Mouse (Mus musculus) intestine, postnatal 0 days (tissue): ENCODE data around the gene Wwp2. TPM values are rescaled to one million over a fixed set of nuclear protein-coding genes. Genes with fewer than 3 reads are reported as not detected.
A peak's percentile ranks its signal among the peaks of the same experiment; 100 is the strongest.

Experiments used
- ATAC-seq: fragments of 200-750 bp; cut with Nextera tagmentation; 2 replicates; pipeline ENCODE4 v1.8.0; 2017; ENCODE audit warnings: mild to moderate bottlenecking, moderate TSS enrichment, moderate library complexity
- H3K27ac ChIP-seq: fragments of 300-500 bp; sonication (generic); 2 replicates; pipeline ENCODE4 v1.5.1; 2014; ENCODE audit warnings: mild to moderate bottlenecking, low read depth, low read length, moderate library complexity
- H3K27me3 ChIP-seq: fragments of 300-500 bp; sonication (generic); replicated peaks from 2 replicates; pipeline ENCODE4 v1.6.1; 2014; ENCODE audit warnings: low read length, mixed read lengths; ENCODE audit not compliant: control insufficient read depth, insufficient read depth
- H3K36me3 ChIP-seq: fragments of 300-500 bp; sonication (generic); 2 replicates; pipeline ENCODE4 v1.6.1; 2014; ENCODE audit warnings: mild to moderate bottlenecking, moderate library complexity; ENCODE audit not compliant: control insufficient read depth, insufficient read depth
- H3K4me1 ChIP-seq: fragments of 300-500 bp; sonication (generic); replicated peaks from 2 replicates; pipeline ENCODE4 v1.6.1; 2014; ENCODE audit warnings: antibody characterized with exemption, low read length, mixed read lengths; ENCODE audit not compliant: control insufficient read depth, insufficient read depth
- H3K4me2 ChIP-seq: fragments of 300-500 bp; sonication (generic); replicated peaks from 2 replicates; pipeline ENCODE4 v1.6.1; 2014; ENCODE audit warnings: low read depth, mild to moderate bottlenecking, moderate library complexity
- H3K4me3 ChIP-seq: fragments of 300-500 bp; sonication (generic); 2 replicates; pipeline ENCODE4 v1.5.1; 2014; ENCODE audit warnings: low read depth, low read length
- H3K9ac ChIP-seq: fragments of 300-500 bp; sonication (generic); 2 replicates; pipeline ENCODE4 v1.6.1; 2014; ENCODE audit warnings: mild to moderate bottlenecking, low read depth, low read length
- H3K9me3 ChIP-seq: fragments of 300-500 bp; sonication (generic); 2 replicates; pipeline ENCODE4 v1.6.1; 2016; ENCODE audit warnings: mixed run types; ENCODE audit not compliant: control insufficient read depth
- CTCF ChIP-seq: sonication (generic); IDR thresholded peaks from 2 replicates; pipeline ENCODE4 v1.5.1; 2016; ENCODE audit warnings: low read depth, mild to moderate bottlenecking, control low read depth, antibody characterized with exemption, moderate library complexity
- WGBS: fragments of 180-500 bp; shearing (Covaris S2); extraction: QIAGEN DNeasy Blood & Tissue Kit; methylation state at CpG from one replicate; pipeline ENCODE4 v1.1.7; 2014; 5-methylcytosine and 5-hydroxymethylcytosine counted together
- polyA plus RNA-seq: library from polyadenylated mRNA; unstranded; fragments of >200 nt; fragmentation: Nextera tagmentation; extraction: Ambion mirVana; gene quantifications from 2 replicates; pipeline ENCODE4 v1.2.1, GENCODE M21; 2015

The Wwp2 gene
- polyA plus RNA-seq, 1 experiment from 2014 or later, result 37.4 TPM

- Histone ChIP-seq H3K4me2 (peak within 1 kb of the TSS; percentile 83), H3K9me3 (no peaks in the 10 kb centered on the region), H3K36me3 (peaks cover 22% of the 10 kb centered on the region), H3K9ac (peak within 1 kb of the TSS; percentile 70), H3K4me3 (peak within 1 kb of the TSS; percentile 63), H3K27ac (peak within 1 kb of the TSS; percentile 51), H3K4me1 (no peaks in the 10 kb centered on the region), H3K27me3 (no peaks in the 10 kb centered on the region)
- ATAC-seq, result peak; percentile 95
- TF ChIP-seq CTCF, result peak; percentile 99
- under 1% methylated on average over 50 of the region's 50 CpGs for WGBS
These were observed 11.5 kb upstream of the Wwp2 start, which contains the start of gene Nob1 for GRCm38 (mm10) chr8:107424597-107425229. Nob1 (minus strand) TSS chr8:107425051.

GRCm38 (mm10) chr8:107425230-107425597 lies 11.0 kb upstream of the Wwp2 start:
- Histone ChIP-seq H3K4me3 (no peak overlapping the region), H3K4me1 (no peaks in the 10 kb centered on the region), H3K27me3 (no peaks in the 10 kb centered on the region), H3K9me3 (no peaks in the 10 kb centered on the region), H3K36me3 (peaks cover 17% of the 10 kb centered on the region; the same call in 1 of the 2 replicates), H3K4me2 (peak overlapping the region; percentile 83), H3K9ac (no peak overlapping the region), H3K27ac (no peak overlapping the region)
- no peak for ATAC-seq
- 41% methylated on average over 8 of the region's 8 CpGs for WGBS
- no peak for TF ChIP-seq CTCF

- no peak for TF ChIP-seq CTCF
- ATAC-seq, result no peak
- H3K9ac ChIP-seq, result no peak overlapping the region
- WGBS, result 71% methylated on average over 8 of the region's 8 CpGs
- no peak overlapping the region for H3K4me2 ChIP-seq
- H3K27ac ChIP-seq, result no peak overlapping the region
- no peaks in the 10 kb centered on the region for H3K9me3 ChIP-seq
- no peaks in the 10 kb centered on the region for H3K36me3 ChIP-seq
- 0 out of 2 replicates have a peak, but pooled peaks cover 4% of the 10 kb centered on the region for H3K4me1 ChIP-seq
- no peak overlapping the region for H3K4me3 ChIP-seq
- H3K27me3 ChIP-seq, result no peaks in the 10 kb centered on the region
These were observed 5.3 kb upstream of the Wwp2 start for GRCm38 (mm10) chr8:107430821-107431220.

- Histone ChIP-seq H3K9me3 (no peaks in the 10 kb centered on the region), H3K9ac (peak overlapping the region; percentile 91), H3K27me3 (no peaks in the 10 kb centered on the region), H3K4me3 (peak overlapping the region; percentile 90), H3K36me3 (no peaks in the 10 kb centered on the region), H3K4me2 (peak overlapping the region; percentile 69), H3K27ac (peak overlapping the region; percentile 99; the same call in 1 of the 2 replicates), H3K4me1 (0 out of 2 replicates have a peak, but pooled peaks cover 7% of the 10 kb centered on the region)
- ATAC-seq, result 0 out of 2 replicates have a peak, but pooled peaks have one; percentile 2
- WGBS, result 20% methylated on average over 11 of the region's 11 CpGs
- no peak for TF ChIP-seq CTCF
These were observed 674 bp upstream of the Wwp2 start for GRCm38 (mm10) chr8:107435421-107435961.

GRCm38 (mm10) chr8:107436841-107437421 lies 766 bp downstream of the Wwp2 start:
- H3K4me1 ChIP-seq, result 0 out of 2 replicates have a peak, but pooled peaks cover 7% of the 10 kb centered on the region
- H3K9me3 ChIP-seq, result no peaks in the 10 kb centered on the region
- 2% methylated on average over 16 of the region's 16 CpGs for WGBS
- H3K36me3 ChIP-seq, result no peaks in the 10 kb centered on the region
- H3K27ac ChIP-seq, result peak overlapping the region; percentile 99
- no peak for TF ChIP-seq CTCF
- H3K4me2 ChIP-seq, result peak overlapping the region; percentile 69
- peak overlapping the region; percentile 90 for H3K4me3 ChIP-seq
- H3K27me3 ChIP-seq, result no peaks in the 10 kb centered on the region
- peak overlapping the region; percentile 91 for H3K9ac ChIP-seq
- peak; percentile 39 for ATAC-seq

GRCm38 (mm10) chr8:107437711-107438110 lies 1.5 kb downstream of the Wwp2 start:
- TF ChIP-seq CTCF, result no peak
- H3K36me3 ChIP-seq, result no peaks in the 10 kb centered on the region
- no peaks in the 10 kb centered on the region for H3K27me3 ChIP-seq
- H3K9me3 ChIP-seq, result no peaks in the 10 kb centered on the region
- H3K4me3 ChIP-seq, result no peak overlapping the region
- peak overlapping the region; percentile 69; the same call in 1 of the 2 replicates for H3K4me2 ChIP-seq
- no peak overlapping the region for H3K9ac ChIP-seq
- 0 out of 2 replicates have a peak overlapping the region, but pooled peaks have one; percentile 6 for H3K27ac ChIP-seq
- ATAC-seq, result 0 out of 2 replicates have a peak, but pooled peaks have one; percentile 36
- H3K4me1 ChIP-seq, result 0 out of 2 replicates have a peak, but pooled peaks cover 7% of the 10 kb centered on the region
- WGBS, result 35% methylated on average over 2 of the region's 2 CpGs
